15 mouse cellular contexts compared by ENCODE assay signal in genomic region chr19:46466160-46466559, GRCm38 (mm10). TPM values are rescaled to one million over a fixed set of nuclear protein-coding genes. Genes with fewer than 3 reads are reported as not detected.
DNase-seq lines count a peak whose midpoint lies in the region; ATAC-seq and TF ChIP-seq lines count a peak whose summit lies in the region.
"Had no signal": no experiment of that assay in that cellular context is flagged by ENCODE, and none has a peak within 500 bp of the region (broad histone marks: within the 10 kb centered on the region; RNA-seq: fewer than 3 reads in every experiment).

No protein-coding gene starts in this region.

- H3K9me3 ChIP-seq in kidney, embryonic 15.5 days (replicated peaks): no peaks in the 10 kb centered on the region
- H3K9me3 ChIP-seq: limb, embryonic 12.5 days; midbrain, embryonic 15.5 days had no signal

- no peak overlapping the region for H3K4me2 ChIP-seq in kidney, embryonic 15.5 days
- H3K4me2 ChIP-seq: limb, embryonic 12.5 days; midbrain, embryonic 15.5 days had no signal

- peak overlapping the region; percentile 4; the same call in 1 of the 2 replicates for H3K27ac ChIP-seq in kidney, embryonic 15.5 days
- peak overlapping the region; percentile 94 for H3K27ac ChIP-seq in spleen, adult 2 months (ENCODE audit: insufficient read depth, low read length)
- H3K27ac ChIP-seq: macrophage; midbrain, embryonic 15.5 days had no signal

- peaks cover 27% of the 10 kb centered on the region for H3K36me3 ChIP-seq in kidney, embryonic 15.5 days
- peaks cover 2% of the 10 kb centered on the region; the same call in 1 of the 2 replicates for H3K36me3 ChIP-seq in spleen, adult 2 months (ENCODE audit: control insufficient read depth, insufficient read depth, low read length)
- H3K36me3 ChIP-seq: midbrain, embryonic 15.5 days had no signal

- ATAC-seq in kidney, embryonic 15.5 days (replicated peaks; ENCODE audit: low FRiP score): no peak
- peak; percentile 32 for ATAC-seq in activated CD4-positive, CD25-positive, alpha-beta regulatory T cell, adult 4 months
- ATAC-seq in megakaryocyte-erythroid progenitor cell, adult 5-6 weeks (replicated peaks; ENCODE audit: low FRiP score, low TSS enrichment, poor library complexity, severe bottlenecking): no peak
- ATAC-seq: midbrain, embryonic 15.5 days had no signal

- no peak for DNase-seq in kidney, adult 11 months
- DNase-seq in spleen, adult 2 months (ENCODE audit: low read depth in 1 of 2, low spot score in 2 of 2): peak; percentile 84 to 91
- peak; percentile 57 for DNase-seq in thymus, postnatal 4 days
- no peak for DNase-seq in kidney, postnatal 25 days
- DNase-seq: adrenal gland, postnatal 14 days; cerebellum, postnatal 36 days; heart, postnatal 10 days; kidney, postnatal 14 days; lung, adult 18-20 months had no signal

- H3K4me3 ChIP-seq in kidney, embryonic 15.5 days (replicated peaks): no peak overlapping the region
- H3K4me3 ChIP-seq in spleen, adult 2 months (ENCODE audit: extremely low read depth, insufficient read depth, insufficient read length): peak overlapping the region; percentile 11; the same call in 1 of the 2 replicates
- H3K4me3 ChIP-seq: limb, embryonic 12.5 days; midbrain, embryonic 15.5 days had no signal

- H3K27me3 ChIP-seq in kidney, embryonic 15.5 days: no peaks in the 10 kb centered on the region
- H3K27me3 ChIP-seq in spleen, adult 2 months (ENCODE audit: control insufficient read depth, insufficient read depth, low read length): no peaks in the 10 kb centered on the region
- H3K27me3 ChIP-seq: limb, embryonic 12.5 days; midbrain, embryonic 15.5 days had no signal

- WGBS in kidney, embryonic 15.5 days: 68% methylated on average over 6 of the region's 6 CpGs
- WGBS in spleen, adult 2 months: 16% methylated on average over 6 of the region's 6 CpGs

- TF ChIP-seq POLR2A in spleen, adult 2 months (IDR thresholded peaks at IDR 0.05; ENCODE audit: low read depth, low read length): peak; percentile 48; the same call in 1 of the 2 replicates

- no peak overlapping the region for H3K9ac ChIP-seq in kidney, embryonic 15.5 days
- H3K9ac ChIP-seq: limb, embryonic 12.5 days; midbrain, embryonic 15.5 days had no signal

- no peak for TF ChIP-seq CTCF in spleen, adult 2 months (IDR thresholded peaks at IDR 0.05; ENCODE audit: extremely low read depth, insufficient read depth, insufficient read length, insufficient replicate concordance)

- H3K4me1 ChIP-seq in kidney, embryonic 15.5 days: peaks cover 43% of the 10 kb centered on the region
- peaks cover 32% of the 10 kb centered on the region; the same call in 1 of the 2 replicates for H3K4me1 ChIP-seq in spleen, adult 2 months (ENCODE audit: control insufficient read depth, insufficient read depth, insufficient read length)

RNA-seq across cellular contexts. Expression of gene Trim8, which starts 35.3 kb away (rescaled TPM):
- 24.6 and 28.7 TPM in 2 replicates for polyA plus RNA-seq in kidney, embryonic 15.5 days (2015; fragmentation: Nextera tagmentation; extraction: Ambion mirVana)
- polyA plus RNA-seq in activated CD4-positive, CD25-positive, alpha-beta regulatory T cell, adult 4 months (2017; shearing (Covaris generic)): 10 to 100 TPM; 15.8 to 21.3 TPM
- polyA plus RNA-seq in spleen, adult 2 months (2012; rRNA removed): 47.1 and 58.4 TPM in 2 replicates
- total RNA-seq in megakaryocyte-erythroid progenitor cell, adult 5-6 weeks (2014; fragmentation: Nextera tagmentation): 20.8 and 22.3 TPM in 2 replicates
- total RNA-seq in megakaryocyte-erythroid progenitor cell, adult 5-6 weeks (2017): 9.9 and 18.2 TPM in 2 replicates

Comparison
In these comparisons a context has a peak if more than half of its experiments do, and no peak if none do; other contexts are left out.
1. DNase-seq: peak in spleen, adult 2 months (2 of 2) and thymus, postnatal 4 days (single experiment); none in kidney, adult 11 months (single experiment) and kidney, postnatal 25 days (0 of 2).